Mouse (Mus musculus): ENCODE results near the gene Mylip. TPM values are rescaled to one million over a fixed set of nuclear protein-coding genes. Genes with fewer than 3 reads are reported as not detected.
A peak's percentile ranks its signal among the peaks of the same experiment; 100 is the strongest.

Mylip gene
- polyA plus RNA-seq, 1 experiment from 2014 or later, result 8.4 TPM

DNA sequence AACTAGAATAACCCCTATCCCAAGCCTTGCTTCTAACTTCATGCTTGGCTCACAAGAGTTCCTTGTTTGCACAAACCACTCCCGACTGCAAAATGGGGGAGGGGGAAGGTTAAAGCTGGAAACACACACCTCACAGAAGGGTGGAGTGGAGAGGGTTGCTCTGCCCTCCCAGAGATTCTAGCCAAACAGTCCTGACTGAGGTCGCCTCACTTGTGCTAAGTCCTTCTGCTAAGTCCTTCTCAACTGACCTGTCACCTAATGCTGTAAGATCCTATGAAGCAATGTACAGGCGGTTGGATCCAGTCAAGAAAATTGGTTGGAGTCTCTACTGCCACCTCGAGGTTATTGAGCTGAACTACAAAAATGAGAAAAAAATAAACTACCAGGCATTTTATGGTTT lies 52.9 kb downstream of the Mylip start:
- no peak for ATAC-seq (ENCODE audit: low FRiP score)
- no peak overlapping the region for H3K4me3 ChIP-seq (replicated peaks)
- WGBS, result 34% methylated on average over 4 of the region's 4 CpGs
- no peak overlapping the region for H3K27ac ChIP-seq (replicated peaks)
- H3K27me3 ChIP-seq (replicated peaks), result 0 out of 2 replicates have a peak, but pooled peaks cover 2% of the 10 kb centered on the region
- no peak overlapping the region for H3K4me2 ChIP-seq
- H3K4me1 ChIP-seq, result peaks cover 14% of the 10 kb centered on the region
- no peaks in the 10 kb centered on the region for H3K9me3 ChIP-seq (replicated peaks)
- no peak overlapping the region for H3K9ac ChIP-seq (replicated peaks)
- no peaks in the 10 kb centered on the region for H3K36me3 ChIP-seq

DNA sequence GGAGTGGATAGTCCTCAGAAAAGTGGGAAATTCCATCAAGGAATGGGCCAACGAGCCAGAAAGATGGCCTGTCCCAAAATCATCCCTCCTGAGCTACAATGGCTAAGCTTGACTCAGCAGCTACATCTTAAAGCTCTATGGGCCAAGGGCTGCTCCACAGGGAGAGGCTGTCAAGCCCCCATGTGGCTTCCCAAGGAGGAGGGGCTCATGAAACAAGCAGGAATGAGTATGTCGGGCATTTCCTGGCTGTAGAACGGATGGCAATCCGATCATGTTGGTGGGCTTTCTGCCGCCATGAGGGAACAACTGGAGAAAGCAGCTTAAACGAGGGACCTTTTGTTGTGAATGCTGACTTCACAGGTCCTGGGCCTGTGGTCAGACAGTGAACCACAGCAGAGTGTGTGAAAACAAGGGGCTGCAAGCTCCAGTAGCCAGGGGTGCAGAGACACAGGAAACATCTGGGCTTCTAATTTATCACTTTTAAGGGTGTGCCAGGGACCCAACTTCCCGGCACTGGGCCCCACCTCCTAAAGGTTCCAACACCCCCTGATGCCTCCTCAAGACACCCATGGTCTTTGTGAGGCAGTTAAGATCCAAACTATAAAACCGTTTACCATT lies 53.5 kb downstream of the Mylip start:
- 61% methylated on average over 8 of the region's 8 CpGs for WGBS
- H3K9me3 ChIP-seq (replicated peaks), result no peaks in the 10 kb centered on the region
- ATAC-seq (ENCODE audit: low FRiP score), result no peak

DNA sequence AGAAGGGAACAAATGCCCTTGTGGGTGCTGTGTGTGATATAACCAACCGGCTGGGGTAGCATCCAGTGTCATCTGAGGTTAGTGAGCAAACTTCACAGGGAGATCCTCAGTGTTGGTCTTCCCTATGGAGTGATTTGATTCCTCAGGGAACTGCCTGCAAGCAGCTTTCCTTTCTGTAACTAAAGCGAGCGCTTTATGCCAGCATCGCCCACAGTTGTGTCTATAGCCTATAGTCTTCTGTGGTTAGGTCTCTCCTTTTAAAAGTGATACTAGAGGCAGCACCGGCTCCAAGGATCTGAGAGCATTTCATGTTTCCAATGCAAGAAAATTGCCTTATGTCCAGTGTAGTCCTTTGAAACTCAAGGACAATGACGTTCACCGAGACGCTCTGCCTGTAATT lies 54.7 kb downstream of the Mylip start:
- Histone ChIP-seq H3K36me3 (no peaks in the 10 kb centered on the region), H3K27me3 (replicated peaks) (0 out of 2 replicates have a peak, but pooled peaks cover 2% of the 10 kb centered on the region), H3K9ac (replicated peaks) (no peak overlapping the region), H3K27ac (replicated peaks) (no peak overlapping the region), H3K9me3 (replicated peaks) (no peaks in the 10 kb centered on the region), H3K4me3 (replicated peaks) (no peak overlapping the region), H3K4me2 (no peak overlapping the region), H3K4me1 (peaks cover 14% of the 10 kb centered on the region)
- ATAC-seq (ENCODE audit: low FRiP score), result no peak
- 66% methylated on average over 8 of the region's 8 CpGs for whole genome bisulfite sequencing

More for the DNA sequence above, 53.5 kb downstream of the Mylip start:
- no peaks in the 10 kb centered on the region for H3K36me3 ChIP-seq
- 0 out of 2 replicates have a peak, but pooled peaks cover 2% of the 10 kb centered on the region for H3K27me3 ChIP-seq (replicated peaks)
- no peak overlapping the region for H3K27ac ChIP-seq (replicated peaks)
- H3K4me3 ChIP-seq (replicated peaks), result no peak overlapping the region
- H3K4me1 ChIP-seq, result peaks cover 14% of the 10 kb centered on the region
- H3K4me2 ChIP-seq, result no peak overlapping the region
- H3K9ac ChIP-seq (replicated peaks), result no peak overlapping the region

DNA sequence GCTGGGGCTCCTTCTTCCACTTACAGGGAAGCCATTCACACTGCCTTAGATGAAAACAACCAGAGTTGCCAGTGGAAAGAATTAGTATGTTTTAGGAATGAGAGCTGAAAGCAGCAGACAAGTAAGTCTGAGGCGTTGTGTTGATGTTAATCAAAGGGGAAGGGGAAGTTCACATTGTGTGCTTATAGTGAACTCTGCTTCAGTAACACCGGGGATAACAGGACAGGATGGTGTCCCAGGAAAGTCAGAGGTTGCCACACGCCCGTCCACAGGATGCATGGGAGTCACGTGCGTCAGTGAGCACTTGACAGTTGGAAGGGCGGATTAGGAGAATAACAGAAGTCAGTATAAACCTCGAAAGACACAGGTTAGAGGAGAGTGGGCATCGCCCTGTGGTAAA lies 55.1 kb downstream of the Mylip start:
- no peaks in the 10 kb centered on the region for H3K9me3 ChIP-seq (replicated peaks)
- 81% methylated on average over 9 of the region's 9 CpGs for WGBS
- H3K27ac ChIP-seq (replicated peaks), result no peak overlapping the region
- ATAC-seq (ENCODE audit: low FRiP score), result no peak
- H3K27me3 ChIP-seq (replicated peaks), result 0 out of 2 replicates have a peak, but pooled peaks cover 2% of the 10 kb centered on the region
- no peak overlapping the region for H3K4me3 ChIP-seq (replicated peaks)
- H3K36me3 ChIP-seq, result no peaks in the 10 kb centered on the region
- H3K4me1 ChIP-seq, result peaks cover 14% of the 10 kb centered on the region
- no peak overlapping the region for H3K4me2 ChIP-seq
- H3K9ac ChIP-seq (replicated peaks), result no peak overlapping the region

DNA sequence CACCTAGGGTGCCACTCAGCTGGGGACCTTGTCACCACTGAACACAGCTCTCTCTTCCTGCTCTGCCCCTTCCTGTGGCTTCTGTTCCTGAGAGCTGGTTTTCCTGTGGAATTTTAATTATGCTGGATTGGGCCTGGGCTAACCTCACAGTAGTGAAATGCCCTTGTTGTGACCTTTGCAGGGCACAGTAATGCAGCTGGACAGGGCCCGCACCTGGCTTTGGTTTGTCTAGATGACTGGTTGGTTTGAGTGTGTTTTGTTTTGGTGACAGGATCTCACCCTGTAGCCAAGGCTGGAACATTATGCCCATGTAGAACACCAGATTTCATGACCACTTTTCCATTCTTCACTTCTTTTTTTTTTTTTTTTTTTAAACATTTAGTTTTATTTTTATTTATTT lies 57.1 kb downstream of the Mylip start:
- Histone ChIP-seq H3K27ac (replicated peaks) (no peak overlapping the region), H3K4me1 (0 out of 2 replicates have a peak, but pooled peaks cover 5% of the 10 kb centered on the region), H3K4me3 (replicated peaks) (no peak overlapping the region), H3K9me3 (replicated peaks) (no peaks in the 10 kb centered on the region), H3K27me3 (replicated peaks) (0 out of 2 replicates have a peak, but pooled peaks cover 2% of the 10 kb centered on the region), H3K36me3 (no peaks in the 10 kb centered on the region), H3K4me2 (no peak overlapping the region), H3K9ac (replicated peaks) (no peak overlapping the region)
- no peak for ATAC-seq (ENCODE audit: low FRiP score)
- 83% methylated on average over 1 of the region's 1 CpGs for WGBS

DNA sequence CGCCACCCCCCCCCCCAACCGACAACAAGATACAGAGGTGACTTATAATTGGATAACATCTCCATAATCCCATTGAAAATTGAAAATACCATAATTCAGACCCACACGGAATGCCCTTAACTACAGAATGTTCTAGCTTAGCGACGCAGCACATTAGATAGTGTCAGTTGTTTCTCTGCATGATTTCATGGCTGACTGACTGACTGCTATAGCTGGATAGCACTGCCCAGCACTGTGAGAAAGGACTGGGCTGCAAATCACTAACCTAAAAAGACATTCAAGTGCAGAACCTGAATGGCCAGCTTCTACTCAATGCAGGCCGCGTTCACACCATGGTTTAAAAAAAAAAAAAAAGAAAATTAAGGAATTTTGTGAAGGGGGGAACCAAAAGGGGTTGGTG lies 62.9 kb downstream of the Mylip start:
- Histone ChIP-seq H3K9ac (replicated peaks) (no peak overlapping the region), H3K9me3 (replicated peaks) (no peaks in the 10 kb centered on the region), H3K4me1 (peaks cover 15% of the 10 kb centered on the region), H3K4me2 (no peak overlapping the region), H3K27me3 (replicated peaks) (no peaks in the 10 kb centered on the region), H3K4me3 (replicated peaks) (no peak overlapping the region), H3K27ac (replicated peaks) (no peak overlapping the region), H3K36me3 (no peaks in the 10 kb centered on the region)
- 36% methylated on average over 7 of the region's 7 CpGs for WGBS
- no peak for ATAC-seq (ENCODE audit: low FRiP score)

DNA sequence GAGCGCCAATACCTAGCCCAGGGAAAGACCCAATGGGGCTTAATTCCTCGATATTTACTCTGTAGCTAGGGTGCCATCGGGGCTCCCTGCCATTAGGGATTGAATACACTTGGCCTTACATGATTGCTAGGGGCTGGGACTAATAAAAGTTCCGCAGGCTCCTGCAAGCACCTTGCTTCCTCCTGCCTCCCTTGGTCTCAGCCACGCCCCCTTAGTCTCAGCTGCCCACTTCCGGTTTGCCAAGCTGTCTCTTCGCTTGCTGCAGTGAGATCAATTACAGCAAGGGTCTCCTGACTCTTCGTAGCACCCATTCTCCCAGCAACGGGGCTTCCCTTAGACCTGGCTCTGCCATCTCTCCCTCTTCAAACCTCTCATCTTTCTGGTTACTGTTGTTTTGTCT lies 63.5 kb downstream of the Mylip start:
- 56% methylated on average over 9 of the region's 9 CpGs for WGBS
- Histone ChIP-seq H3K36me3 (no peaks in the 10 kb centered on the region), H3K9me3 (replicated peaks) (no peaks in the 10 kb centered on the region), H3K4me1 (peaks cover 15% of the 10 kb centered on the region), H3K4me2 (no peak overlapping the region), H3K9ac (replicated peaks) (no peak overlapping the region), H3K4me3 (replicated peaks) (no peak overlapping the region), H3K27ac (replicated peaks) (no peak overlapping the region), H3K27me3 (replicated peaks) (no peaks in the 10 kb centered on the region)
- no peak for ATAC-seq (ENCODE audit: low FRiP score)

DNA sequence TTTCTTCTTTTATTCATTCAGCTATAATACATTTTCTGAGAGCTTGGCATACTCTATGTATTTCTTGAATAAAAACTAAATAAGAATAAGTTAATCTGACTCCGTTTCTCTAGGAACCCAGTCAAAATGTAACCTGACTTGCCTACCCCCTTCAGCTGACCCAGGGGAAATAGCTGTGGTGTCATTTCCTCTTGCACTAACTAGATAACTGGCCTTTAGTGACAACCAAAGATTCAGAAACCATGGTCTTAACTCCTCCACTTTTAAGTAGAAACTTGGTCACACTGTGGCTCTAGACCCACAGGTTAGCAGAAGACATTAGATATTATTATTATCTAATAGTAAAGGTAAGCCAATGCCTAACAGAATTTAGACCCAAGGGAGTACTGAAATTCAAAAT lies 64.5 kb downstream of the Mylip start:
- Histone ChIP-seq H3K36me3 (no peaks in the 10 kb centered on the region), H3K4me3 (replicated peaks) (no peak overlapping the region), H3K9me3 (replicated peaks) (no peaks in the 10 kb centered on the region), H3K9ac (replicated peaks) (no peak overlapping the region), H3K27me3 (replicated peaks) (no peaks in the 10 kb centered on the region), H3K4me1 (peaks cover 15% of the 10 kb centered on the region), H3K27ac (replicated peaks) (no peak overlapping the region), H3K4me2 (no peak overlapping the region)
- WGBS, result 85% methylated on average over 1 of the region's 1 CpGs
- ATAC-seq (ENCODE audit: low FRiP score), result no peak

DNA sequence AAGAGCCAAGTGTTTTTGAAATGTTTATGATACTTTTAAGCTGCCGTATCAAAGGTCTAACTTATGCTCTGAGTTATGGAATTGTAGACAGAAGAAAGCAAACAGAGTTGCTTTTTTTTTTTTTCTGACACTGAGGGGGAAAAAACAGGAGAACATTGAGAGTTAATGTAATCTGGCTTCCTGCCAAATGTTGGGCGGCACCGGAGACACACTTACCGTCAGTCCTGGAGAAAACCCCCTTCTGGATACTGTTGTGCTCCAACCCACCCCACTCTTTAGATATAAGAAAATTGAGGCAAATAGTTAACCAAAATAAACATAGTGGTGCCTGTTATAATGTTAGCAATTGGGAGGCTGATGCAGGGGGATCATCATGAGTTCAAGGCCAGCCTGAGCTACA lies 65.1 kb downstream of the Mylip start:
- Histone ChIP-seq H3K4me2 (peak overlapping the region; percentile 7; the same call in 1 of the 2 replicates), H3K9me3 (replicated peaks) (no peaks in the 10 kb centered on the region), H3K36me3 (no peaks in the 10 kb centered on the region), H3K27me3 (replicated peaks) (no peaks in the 10 kb centered on the region), H3K9ac (replicated peaks) (no peak overlapping the region), H3K4me1 (peaks cover 15% of the 10 kb centered on the region), H3K4me3 (replicated peaks) (no peak overlapping the region), H3K27ac (replicated peaks) (no peak overlapping the region)
- WGBS, result 26% methylated on average over 4 of the region's 4 CpGs
- ATAC-seq (ENCODE audit: low FRiP score), result no peak

DNA sequence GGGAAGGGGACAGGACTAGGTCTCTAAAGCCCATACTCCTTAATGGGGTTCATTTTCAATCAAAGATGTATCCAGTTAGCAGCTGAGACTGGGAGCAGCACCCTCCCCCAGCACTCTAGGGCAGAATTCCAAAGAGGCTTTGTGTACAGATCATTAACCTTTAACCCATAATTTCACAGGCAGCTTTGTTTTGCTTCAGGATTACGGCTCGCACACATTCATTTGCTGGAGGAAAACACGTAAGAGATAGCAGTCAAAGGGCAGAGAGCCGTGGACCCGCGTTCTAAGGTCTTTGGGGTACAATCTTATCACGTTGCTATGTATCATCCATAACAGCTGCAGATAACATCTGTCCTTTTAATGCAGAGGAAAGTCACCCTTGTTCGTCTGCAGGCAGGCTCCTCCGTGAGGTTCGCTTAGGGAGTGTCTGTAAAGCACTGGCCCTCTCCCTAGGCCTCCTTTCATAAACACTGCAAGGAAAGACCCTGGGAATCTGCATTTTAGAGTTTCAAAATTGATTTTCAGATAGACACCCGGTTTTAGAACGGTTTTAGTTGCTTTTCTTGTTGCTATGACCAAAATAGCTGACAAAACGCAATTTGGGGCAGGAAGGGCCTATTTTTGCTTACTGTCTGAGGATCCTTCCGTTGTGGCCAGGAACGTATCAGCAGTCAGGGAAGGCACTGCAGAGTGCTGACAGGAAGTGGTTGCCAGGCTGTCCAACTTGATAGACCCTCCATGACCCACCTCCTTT lies 65.7 kb downstream of the Mylip start:
- Histone ChIP-seq H3K9me3 (replicated peaks) (no peaks in the 10 kb centered on the region), H3K4me3 (replicated peaks) (no peak overlapping the region), H3K4me1 (peaks cover 15% of the 10 kb centered on the region), H3K36me3 (no peaks in the 10 kb centered on the region), H3K27me3 (replicated peaks) (no peaks in the 10 kb centered on the region), H3K4me2 (peak overlapping the region; percentile 7), H3K27ac (replicated peaks) (peak overlapping the region; percentile 28), H3K9ac (replicated peaks) (no peak overlapping the region)
- WGBS, result 18% methylated on average over 15 of the region's 15 CpGs
- ATAC-seq (ENCODE audit: low FRiP score), result no peak

DNA sequence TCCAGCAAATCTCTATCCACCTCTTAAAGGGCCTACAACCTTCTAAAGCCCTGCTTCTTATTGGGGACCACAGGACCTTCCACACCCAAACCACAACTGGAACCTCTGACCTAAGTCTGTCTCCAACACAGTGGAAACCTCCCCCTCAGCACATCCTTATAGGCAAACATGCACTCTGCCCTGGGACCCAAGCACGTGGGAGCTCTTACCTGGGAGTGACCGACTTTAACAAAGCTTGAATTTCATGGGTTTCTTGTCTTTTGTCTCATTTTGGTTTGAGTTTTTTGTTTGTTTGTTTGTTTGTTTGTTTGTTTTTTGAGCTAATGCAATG lies 66.3 kb downstream of the Mylip start:
- ATAC-seq (ENCODE audit: low FRiP score), result no peak
- 62% methylated on average over 2 of the region's 2 CpGs for WGBS
- H3K4me3 ChIP-seq (replicated peaks), result no peak overlapping the region
- H3K27me3 ChIP-seq (replicated peaks), result no peaks in the 10 kb centered on the region
- no peak overlapping the region for H3K9ac ChIP-seq (replicated peaks)
- H3K4me2 ChIP-seq, result no peak overlapping the region
- H3K4me1 ChIP-seq, result peaks cover 15% of the 10 kb centered on the region
- H3K36me3 ChIP-seq, result no peaks in the 10 kb centered on the region
- no peaks in the 10 kb centered on the region for H3K9me3 ChIP-seq (replicated peaks)
- peak overlapping the region; percentile 28; the same call in 1 of the 2 replicates for H3K27ac ChIP-seq (replicated peaks)

DNA sequence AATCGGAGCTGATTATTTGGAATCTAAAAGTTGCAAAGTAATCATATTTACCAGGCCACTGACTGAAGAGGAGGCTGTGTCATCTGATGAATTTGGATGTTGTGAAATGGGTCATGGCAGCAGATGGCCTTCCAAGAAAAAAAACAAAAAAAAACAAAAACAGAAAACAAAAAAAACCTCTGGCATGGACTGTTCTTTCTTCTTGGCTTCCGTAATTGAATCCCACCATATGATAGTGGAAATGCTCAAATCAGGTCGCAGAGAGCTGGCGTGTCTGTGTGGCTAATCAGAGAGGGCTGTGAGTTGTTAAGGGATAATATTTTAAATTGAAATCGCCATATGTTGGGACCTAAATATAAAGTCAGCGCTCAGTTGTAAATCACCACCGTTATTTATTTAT lies 67.9 kb downstream of the Mylip start:
- Histone ChIP-seq H3K4me1 (peaks cover 15% of the 10 kb centered on the region), H3K4me3 (replicated peaks) (no peak overlapping the region), H3K27me3 (replicated peaks) (no peaks in the 10 kb centered on the region), H3K36me3 (no peaks in the 10 kb centered on the region), H3K9ac (replicated peaks) (no peak overlapping the region), H3K4me2 (no peak overlapping the region), H3K9me3 (replicated peaks) (no peaks in the 10 kb centered on the region), H3K27ac (replicated peaks) (no peak overlapping the region)
- ATAC-seq (ENCODE audit: low FRiP score), result no peak
- 66% methylated on average over 7 of the region's 7 CpGs for WGBS
